Mouse (Mus musculus) heart, postnatal 0 days (tissue): ENCODE measurements around the gene Dnm3.

ENCODE experiments used
- CTCF ChIP-seq: IDR thresholded peaks from 2 replicates; pipeline ENCODE4 v1.5.1; 2016; ENCODE audit warnings: antibody characterized with exemption, control low read depth, low read depth
- EP300 ChIP-seq: IDR thresholded peaks from 2 replicates; pipeline ENCODE4 v1.6.1; 2016; ENCODE audit warnings: antibody characterized with exemption, low read depth

GRCm38 (mm10) chr1:162158486-162158885 lies 319.3 kb downstream of the Dnm3 start:
- TF ChIP-seq CTCF, result no peak
- TF ChIP-seq EP300, result no peak
